Mouse (Mus musculus) neural tube, embryonic 13.5 days (tissue): Measurements from ENCODE around the gene Tfcp2l1. TPM values are rescaled to one million over a fixed set of nuclear protein-coding genes. Genes with fewer than 3 reads are reported as not detected.

Source experiments
- ATAC-seq: fragments of 200-750 bp; cut with Nextera tagmentation; 2 replicates; pipeline ENCODE4 v1.8.0; 2017; ENCODE audit warnings: low read depth, mild to moderate bottlenecking, moderate TSS enrichment, moderate library complexity
- H3K27ac ChIP-seq: fragments of 300-500 bp; sonication (generic); replicated peaks from 2 replicates; pipeline ENCODE4 v1.5.1; 2015; ENCODE audit warnings: moderate library complexity, mild to moderate bottlenecking, inconsistent platforms
- H3K27me3 ChIP-seq: fragments of 300-500 bp; sonication (generic); 2 replicates; pipeline ENCODE4 v1.6.1; 2015; ENCODE audit warnings: mild to moderate bottlenecking, inconsistent platforms
- H3K36me3 ChIP-seq: fragments of 300-500 bp; sonication (generic); 2 replicates; pipeline ENCODE4 v1.6.1; 2015; ENCODE audit warnings: mild to moderate bottlenecking, inconsistent platforms
- H3K4me1 ChIP-seq: fragments of 300-500 bp; sonication (generic); replicated peaks from 2 replicates; pipeline ENCODE4 v1.6.1; 2015; ENCODE audit warnings: inconsistent platforms
- H3K4me2 ChIP-seq: fragments of 300-500 bp; sonication (generic); 2 replicates; pipeline ENCODE4 v1.6.1; 2015; ENCODE audit warnings: inconsistent platforms, mild to moderate bottlenecking, moderate library complexity
- H3K4me3 ChIP-seq: fragments of 300-500 bp; sonication (generic); 2 replicates; pipeline ENCODE4 v1.5.1; 2015; ENCODE audit warnings: mild to moderate bottlenecking, inconsistent platforms
- H3K9ac ChIP-seq: fragments of 300-500 bp; sonication (generic); 2 replicates; pipeline ENCODE4 v1.6.1; 2015; ENCODE audit warnings: moderate library complexity, mild to moderate bottlenecking, inconsistent platforms
- H3K9me3 ChIP-seq: fragments of 300-500 bp; sonication (generic); 2 replicates; pipeline ENCODE4 v1.6.1; 2016; ENCODE audit warnings: inconsistent platforms
- WGBS: fragments of 180-500 bp; shearing (Covaris S2); methylation state at CpG from one replicate; pipeline ENCODE4 v1.1.7; 2015; 5-methylcytosine and 5-hydroxymethylcytosine counted together
- polyA plus RNA-seq: library from polyadenylated mRNA; unstranded; fragments of >200 nt; fragmentation: Nextera tagmentation; extraction: Ambion mirVana; gene quantifications from 2 replicates; pipeline ENCODE4 v1.2.1, GENCODE M21; 2015

Gene Tfcp2l1
- polyA plus RNA-seq, 1 experiment from 2014 or later: 0.18 TPM

- no peak overlapping the region for H3K4me3 ChIP-seq
- H3K36me3 ChIP-seq: no peaks in the 10 kb centered on the region
- H3K4me1 ChIP-seq: no peaks in the 10 kb centered on the region
- WGBS: 52% methylated on average over 1 of the region's 1 CpGs
- H3K27ac ChIP-seq: no peak overlapping the region
- no peak for ATAC-seq
- H3K4me2 ChIP-seq: no peak overlapping the region
- H3K27me3 ChIP-seq: no peaks in the 10 kb centered on the region
- H3K9me3 ChIP-seq: no peaks in the 10 kb centered on the region
- no peak overlapping the region for H3K9ac ChIP-seq
These were observed 88.5 kb downstream of the Tfcp2l1 start for GRCm38 (mm10) chr1:118716225-118716624.

- H3K9ac ChIP-seq: no peak overlapping the region
- no peak overlapping the region for H3K4me3 ChIP-seq
- no peaks in the 10 kb centered on the region for H3K36me3 ChIP-seq
- H3K4me1 ChIP-seq: no peaks in the 10 kb centered on the region
- no peaks in the 10 kb centered on the region for H3K27me3 ChIP-seq
- H3K4me2 ChIP-seq: no peak overlapping the region
- ATAC-seq: no peak
- no peak overlapping the region for H3K27ac ChIP-seq
- 0 out of 2 replicates have a peak, but pooled peaks cover 5% of the 10 kb centered on the region for H3K9me3 ChIP-seq
- WGBS: 75% methylated on average over 6 of the region's 6 CpGs
These were observed 90.3 kb downstream of the Tfcp2l1 start for GRCm38 (mm10) chr1:118718055-118718454.

GRCm38 (mm10) chr1:118719699-118720098, 92.0 kb downstream of the Tfcp2l1 start:
- no peak for ATAC-seq
- H3K36me3 ChIP-seq: no peaks in the 10 kb centered on the region
- H3K4me3 ChIP-seq: no peak overlapping the region
- 86% methylated on average over 2 of the region's 2 CpGs for WGBS
- no peak overlapping the region for H3K9ac ChIP-seq
- H3K4me2 ChIP-seq: no peak overlapping the region
- H3K27me3 ChIP-seq: no peaks in the 10 kb centered on the region
- 0 out of 2 replicates have a peak, but pooled peaks cover 5% of the 10 kb centered on the region for H3K9me3 ChIP-seq
- no peak overlapping the region for H3K27ac ChIP-seq
- no peaks in the 10 kb centered on the region for H3K4me1 ChIP-seq

GRCm38 (mm10) chr1:118720474-118721095, 92.8 kb downstream of the Tfcp2l1 start:
- no peak overlapping the region for H3K4me3 ChIP-seq
- H3K27ac ChIP-seq: no peak overlapping the region
- no peaks in the 10 kb centered on the region for H3K36me3 ChIP-seq
- 27% methylated on average over 8 of the region's 8 CpGs for whole genome bisulfite sequencing
- H3K9me3 ChIP-seq: 0 out of 2 replicates have a peak, but pooled peaks cover 5% of the 10 kb centered on the region
- ATAC-seq: no peak
- H3K9ac ChIP-seq: no peak overlapping the region
- no peak overlapping the region for H3K4me2 ChIP-seq
- H3K27me3 ChIP-seq: no peaks in the 10 kb centered on the region
- H3K4me1 ChIP-seq: no peaks in the 10 kb centered on the region

- Histone ChIP-seq H3K4me2 (no peak overlapping the region), H3K27ac (no peak overlapping the region), H3K36me3 (no peaks in the 10 kb centered on the region), H3K4me1 (no peaks in the 10 kb centered on the region), H3K9me3 (0 out of 2 replicates have a peak, but pooled peaks cover 3% of the 10 kb centered on the region), H3K4me3 (no peak overlapping the region), H3K9ac (no peak overlapping the region), H3K27me3 (no peaks in the 10 kb centered on the region)
- ATAC-seq: no peak
- WGBS: 84% methylated on average over 4 of the region's 4 CpGs
These were observed 99.3 kb downstream of the Tfcp2l1 start for GRCm38 (mm10) chr1:118727075-118727474.

GRCm38 (mm10) chr1:118728796-118729195, 101.1 kb downstream of the Tfcp2l1 start:
- Histone ChIP-seq H3K4me2 (no peak overlapping the region), H3K9me3 (no peaks in the 10 kb centered on the region), H3K4me1 (no peaks in the 10 kb centered on the region), H3K27me3 (no peaks in the 10 kb centered on the region), H3K27ac (no peak overlapping the region), H3K4me3 (no peak overlapping the region), H3K9ac (no peak overlapping the region), H3K36me3 (no peaks in the 10 kb centered on the region)
- ATAC-seq: no peak

Other genes starting within 250 kb of the Tfcp2l1 start
- 103 and 107 TPM in 2 replicates for gene Clasp1, start 238.9 kb upstream of the Tfcp2l1 start, polyA plus RNA-seq